Mouse (Mus musculus): ENCODE measurements around the gene Gm17018. TPM values are rescaled to one million over a fixed set of nuclear protein-coding genes. Genes with fewer than 3 reads are reported as not detected.

Gm17018 gene
- polyA plus RNA-seq, 1 experiment from 2014 or later: 20.9 TPM

GRCm38 (mm10) chr19:45587509-45588292, 27.3 kb downstream of the Gm17018 start:
- 83% methylated on average over 6 of the region's 6 CpGs for WGBS (ENCODE audit: missing documents)
- Histone ChIP-seq H3K27ac (no peak overlapping the region), H3K36me3 (ENCODE audit: inconsistent target) (no peaks in the 10 kb centered on the region), H3K79me2 (ENCODE audit: inconsistent target) (peaks cover 65% of the 10 kb centered on the region), H3K4me3 (ENCODE audit: inconsistent target) (no peak overlapping the region)

- WGBS (ENCODE audit: missing documents): 99% methylated on average over 6 of the region's 6 CpGs
- Histone ChIP-seq H3K27ac (no peak overlapping the region), H3K36me3 (ENCODE audit: inconsistent target) (no peaks in the 10 kb centered on the region), H3K4me3 (ENCODE audit: inconsistent target) (no peak overlapping the region), H3K79me2 (ENCODE audit: inconsistent target) (peaks cover 49% of the 10 kb centered on the region)
Measured at GRCm38 (mm10) chr19:45589761-45590160, 29.3 kb downstream of the Gm17018 start.

- H3K79me2 ChIP-seq (ENCODE audit: inconsistent target): peaks cover 43% of the 10 kb centered on the region
- H3K27ac ChIP-seq: peak overlapping the region; percentile 91
- peak overlapping the region; percentile 38 for H3K4me3 ChIP-seq (ENCODE audit: inconsistent target)
- WGBS (ENCODE audit: missing documents): 4% methylated on average over 7 of the region's 7 CpGs
- no peaks in the 10 kb centered on the region for H3K36me3 ChIP-seq (ENCODE audit: inconsistent target)
Measured at GRCm38 (mm10) chr19:45591704-45592103, 31.3 kb downstream of the Gm17018 start.

- Histone ChIP-seq H3K36me3 (ENCODE audit: inconsistent target) (no peaks in the 10 kb centered on the region), H3K4me3 (ENCODE audit: inconsistent target) (no peak overlapping the region), H3K27ac (no peak overlapping the region), H3K79me2 (ENCODE audit: inconsistent target) (peaks cover 35% of the 10 kb centered on the region)
- 95% methylated on average over 9 of the region's 9 CpGs for WGBS (ENCODE audit: missing documents)
Measured at GRCm38 (mm10) chr19:45592916-45593315, 32.5 kb downstream of the Gm17018 start.

GRCm38 (mm10) chr19:45594079-45594478, 33.7 kb downstream of the Gm17018 start:
- Histone ChIP-seq H3K27ac (no peak overlapping the region), H3K36me3 (ENCODE audit: inconsistent target) (no peaks in the 10 kb centered on the region), H3K79me2 (ENCODE audit: inconsistent target) (peaks cover 23% of the 10 kb centered on the region), H3K4me3 (ENCODE audit: inconsistent target) (no peak overlapping the region)
- 99% methylated on average over 7 of the region's 7 CpGs for WGBS (ENCODE audit: missing documents)

- 96% methylated on average over 6 of the region's 6 CpGs for WGBS (ENCODE audit: missing documents)
- H3K4me3 ChIP-seq (ENCODE audit: inconsistent target): no peak overlapping the region
- H3K36me3 ChIP-seq (ENCODE audit: inconsistent target): no peaks in the 10 kb centered on the region
- peaks cover 9% of the 10 kb centered on the region for H3K79me2 ChIP-seq (ENCODE audit: inconsistent target)
- no peak overlapping the region for H3K27ac ChIP-seq
Measured at GRCm38 (mm10) chr19:45595481-45595880, 35.1 kb downstream of the Gm17018 start.

GRCm38 (mm10) chr19:45596019-45596418, 35.6 kb downstream of the Gm17018 start:
- no peaks in the 10 kb centered on the region for H3K36me3 ChIP-seq (ENCODE audit: inconsistent target)
- WGBS (ENCODE audit: missing documents): 92% methylated on average over 7 of the region's 7 CpGs
- no peak overlapping the region for H3K27ac ChIP-seq

GRCm38 (mm10) chr19:45596434-45596833, 36.0 kb downstream of the Gm17018 start:
- WGBS (ENCODE audit: missing documents): 95% methylated on average over 6 of the region's 6 CpGs
- Histone ChIP-seq H3K36me3 (ENCODE audit: inconsistent target) (no peaks in the 10 kb centered on the region), H3K27ac (no peak overlapping the region), H3K4me3 (ENCODE audit: inconsistent target) (no peak overlapping the region), H3K79me2 (ENCODE audit: inconsistent target) (no peaks in the 10 kb centered on the region)

More at GRCm38 (mm10) chr19:45596019-45596418, 35.6 kb downstream of the Gm17018 start:
- Histone ChIP-seq H3K4me3 (ENCODE audit: inconsistent target) (no peak overlapping the region), H3K79me2 (ENCODE audit: inconsistent target) (peaks cover 4% of the 10 kb centered on the region; the same call in 1 of the 2 replicates)

GRCm38 (mm10) chr19:45597106-45597505, 36.7 kb downstream of the Gm17018 start:
- H3K79me2 ChIP-seq (ENCODE audit: inconsistent target): no peaks in the 10 kb centered on the region
- no peaks in the 10 kb centered on the region for H3K36me3 ChIP-seq (ENCODE audit: inconsistent target)
- WGBS (ENCODE audit: missing documents): 95% methylated on average over 4 of the region's 4 CpGs
- H3K27ac ChIP-seq: no peak overlapping the region
- no peak overlapping the region for H3K4me3 ChIP-seq (ENCODE audit: inconsistent target)

- Histone ChIP-seq H3K36me3 (ENCODE audit: inconsistent target) (no peaks in the 10 kb centered on the region), H3K79me2 (ENCODE audit: inconsistent target) (no peaks in the 10 kb centered on the region), H3K4me3 (ENCODE audit: inconsistent target) (no peak overlapping the region), H3K27ac (no peak overlapping the region)
- WGBS (ENCODE audit: missing documents): 96% methylated on average over 5 of the region's 5 CpGs
Measured at GRCm38 (mm10) chr19:45602606-45603005, 42.2 kb downstream of the Gm17018 start.

- WGBS (ENCODE audit: missing documents): 100% methylated on average over 1 of the region's 4 CpGs
- Histone ChIP-seq H3K27ac (no peak overlapping the region), H3K4me3 (ENCODE audit: inconsistent target) (no peak overlapping the region), H3K79me2 (ENCODE audit: inconsistent target) (no peaks in the 10 kb centered on the region), H3K36me3 (ENCODE audit: inconsistent target) (no peaks in the 10 kb centered on the region)
Measured at GRCm38 (mm10) chr19:45606701-45607100, 46.3 kb downstream of the Gm17018 start.

- no peak overlapping the region for H3K4me3 ChIP-seq (ENCODE audit: inconsistent target)
- WGBS (ENCODE audit: missing documents): 96% methylated on average over 7 of the region's 7 CpGs
- no peak overlapping the region for H3K27ac ChIP-seq
- no peaks in the 10 kb centered on the region for H3K36me3 ChIP-seq (ENCODE audit: inconsistent target)
- no peaks in the 10 kb centered on the region for H3K79me2 ChIP-seq (ENCODE audit: inconsistent target)
Measured at GRCm38 (mm10) chr19:45607479-45607878, 47.1 kb downstream of the Gm17018 start.

GRCm38 (mm10) chr19:45608648-45609339, 48.4 kb downstream of the Gm17018 start:
- Histone ChIP-seq H3K4me3 (ENCODE audit: inconsistent target) (no peak overlapping the region), H3K36me3 (ENCODE audit: inconsistent target) (no peaks in the 10 kb centered on the region), H3K27ac (no peak overlapping the region), H3K79me2 (ENCODE audit: inconsistent target) (no peaks in the 10 kb centered on the region)
- WGBS (ENCODE audit: missing documents): 93% methylated on average over 13 of the region's 13 CpGs

GRCm38 (mm10) chr19:45610823-45611222, 50.4 kb downstream of the Gm17018 start:
- Histone ChIP-seq H3K79me2 (ENCODE audit: inconsistent target) (no peaks in the 10 kb centered on the region), H3K27ac (no peak overlapping the region), H3K36me3 (ENCODE audit: inconsistent target) (no peaks in the 10 kb centered on the region), H3K4me3 (ENCODE audit: inconsistent target) (no peak overlapping the region)
- 100% methylated on average over 2 of the region's 5 CpGs for WGBS (ENCODE audit: missing documents)

- H3K4me3 ChIP-seq (ENCODE audit: inconsistent target): no peak overlapping the region
- no peaks in the 10 kb centered on the region for H3K36me3 ChIP-seq (ENCODE audit: inconsistent target)
- 98% methylated on average over 5 of the region's 8 CpGs for WGBS (ENCODE audit: missing documents)
- H3K27ac ChIP-seq: no peak overlapping the region
- no peaks in the 10 kb centered on the region for H3K79me2 ChIP-seq (ENCODE audit: inconsistent target)
Measured at GRCm38 (mm10) chr19:45614375-45614774, 54.0 kb downstream of the Gm17018 start.
